Mouse (Mus musculus): ENCODE results near the gene Mgme1.

The Mgme1 gene

DNA sequence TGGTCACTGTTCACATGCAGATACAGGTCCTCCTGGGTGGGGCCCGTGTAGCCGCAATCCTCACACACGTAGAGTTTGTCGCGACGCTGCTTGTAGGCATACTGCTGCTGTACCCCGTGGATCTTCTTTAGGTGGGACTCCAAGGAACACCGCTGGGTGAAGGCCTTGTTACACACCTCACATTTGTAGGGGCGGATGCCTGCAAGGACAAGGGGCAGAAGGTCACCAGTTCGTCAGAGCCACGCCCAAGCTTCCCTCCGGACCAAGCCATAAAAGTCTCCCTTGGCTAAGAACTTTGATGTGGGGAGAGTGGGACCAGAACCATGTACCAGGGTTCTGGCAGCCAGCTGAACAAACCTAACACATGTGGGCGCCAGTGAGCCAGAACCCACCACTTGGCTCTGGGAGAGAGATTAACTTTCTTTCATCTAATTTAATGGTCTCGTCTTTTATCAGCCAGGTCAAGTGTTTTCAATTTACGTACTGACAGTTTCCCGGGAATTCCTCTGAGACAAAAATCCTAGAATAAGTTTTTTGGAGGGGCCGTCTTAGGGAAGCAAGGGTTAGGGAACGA lies 35.3 kb downstream of the Mgme1 start:
- DNase-seq (ENCODE audit: low spot score) = no peak

GRCm38 (mm10) chr2:144308561-144308960 lies 38.1 kb downstream of the Mgme1 start:
- DNase-seq (ENCODE audit: low spot score) = no peak

- no peak for DNase-seq (ENCODE audit: low spot score)
These were observed 39.8 kb downstream of the Mgme1 start for GRCm38 (mm10) chr2:144310273-144310672.

GRCm38 (mm10) chr2:144311372-144311771 lies 40.9 kb downstream of the Mgme1 start:
- DNase-seq (ENCODE audit: low spot score) = no peak

DNA sequence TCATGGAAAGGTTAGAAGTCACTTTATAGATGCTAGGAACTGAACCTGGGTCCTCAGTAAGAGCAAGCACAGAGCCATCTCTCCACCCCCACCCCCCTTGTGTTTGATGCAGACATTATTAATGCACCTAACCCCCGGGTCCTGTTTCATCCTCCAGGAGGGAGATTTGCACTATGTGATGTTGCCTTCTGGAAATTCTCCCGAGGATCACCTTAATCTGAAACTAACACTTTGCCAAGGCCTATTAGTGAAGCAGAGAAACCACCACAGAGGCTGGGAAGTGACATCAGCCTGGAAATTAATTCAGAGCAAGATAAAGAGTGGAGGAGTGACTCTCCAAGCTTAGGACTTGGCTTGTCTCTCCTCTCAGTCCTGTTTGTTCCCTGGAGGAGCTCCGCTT lies 53.8 kb downstream of the Mgme1 start:
- no peak for DNase-seq (ENCODE audit: low spot score)

GRCm38 (mm10) chr2:144329451-144329850 lies 59.0 kb downstream of the Mgme1 start:
- DNase-seq (ENCODE audit: low spot score) = no peak

DNA sequence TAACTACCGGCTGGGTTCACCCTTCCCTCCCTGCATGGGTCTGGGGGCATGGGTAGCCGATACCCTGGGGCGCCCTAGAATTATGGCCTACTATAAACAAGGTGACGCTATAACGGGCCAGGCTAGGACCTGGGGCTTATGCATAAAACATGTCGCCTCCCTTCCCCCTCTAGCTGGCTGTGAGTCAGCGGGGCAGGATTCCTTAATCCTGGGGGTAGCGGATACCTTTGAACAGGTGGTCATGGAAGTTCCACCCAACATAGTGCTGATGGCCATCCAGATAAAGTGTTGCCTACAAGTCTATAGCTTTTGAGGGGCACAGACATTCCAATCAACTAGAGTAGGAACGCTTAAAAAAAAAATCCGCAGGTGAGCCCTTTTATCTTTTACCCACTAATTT lies 59.5 kb downstream of the Mgme1 start:
- no peak for DNase-seq (ENCODE audit: low spot score)

- DNase-seq (ENCODE audit: low spot score) = peak; percentile 35
These were observed 60.0 kb downstream of the Mgme1 start for GRCm38 (mm10) chr2:144330352-144330959.
